Mouse (Mus musculus): ENCODE measurements around the gene Adamtsl4. TPM values are rescaled to one million over a fixed set of nuclear protein-coding genes. Genes with fewer than 3 reads are reported as not detected.
A peak's percentile ranks its signal among the peaks of the same experiment; 100 is the strongest.

The Adamtsl4 gene
- polyA plus RNA-seq, 1 experiment from 2014 or later: 1.3 TPM

DNA sequence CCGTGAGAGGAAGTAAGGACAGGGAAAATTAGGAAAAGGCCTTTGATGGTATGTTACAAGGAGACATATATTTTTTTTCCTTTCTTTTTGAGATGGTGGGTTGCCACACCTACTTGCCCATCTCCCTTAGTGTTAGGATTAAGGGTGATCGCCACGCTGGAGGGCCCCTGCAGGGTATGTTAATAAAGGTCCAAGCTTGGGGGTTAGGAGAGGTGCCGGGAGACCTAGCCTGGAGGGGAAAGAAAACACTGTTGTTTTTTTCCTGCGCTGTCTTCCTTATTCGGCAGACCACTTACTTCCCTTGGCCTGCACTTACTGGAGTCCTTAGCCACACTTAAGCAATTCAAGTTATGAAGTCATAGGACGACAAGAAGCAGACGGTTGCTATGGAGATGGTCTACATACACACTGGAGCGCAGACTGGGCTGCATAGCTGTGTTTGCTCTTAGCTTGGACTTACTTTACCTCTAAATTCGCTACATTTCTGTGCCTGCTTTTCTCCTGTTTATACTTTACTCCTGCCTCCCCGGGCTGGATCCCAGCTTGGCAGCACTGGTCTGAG, 34.2 kb downstream of the Adamtsl4 start:
- 0 out of 2 replicates have a peak, but pooled peaks cover 7% of the 10 kb centered on the region for H3K4me1 ChIP-seq
- 0 out of 2 replicates have a peak overlapping the region, but pooled peaks have one; percentile 4 for H3K27ac ChIP-seq (replicated peaks)
- 17% methylated on average over 11 of the region's 11 CpGs for WGBS
- H3K9ac ChIP-seq (replicated peaks): no peak overlapping the region
- no peak overlapping the region for H3K4me2 ChIP-seq (replicated peaks)
- H3K9me3 ChIP-seq: no peaks in the 10 kb centered on the region
- ATAC-seq (ENCODE audit: low FRiP score, low read depth): no peak
- H3K27me3 ChIP-seq: no peaks in the 10 kb centered on the region
- no peaks in the 10 kb centered on the region for H3K36me3 ChIP-seq
- no peak overlapping the region for H3K4me3 ChIP-seq

DNA sequence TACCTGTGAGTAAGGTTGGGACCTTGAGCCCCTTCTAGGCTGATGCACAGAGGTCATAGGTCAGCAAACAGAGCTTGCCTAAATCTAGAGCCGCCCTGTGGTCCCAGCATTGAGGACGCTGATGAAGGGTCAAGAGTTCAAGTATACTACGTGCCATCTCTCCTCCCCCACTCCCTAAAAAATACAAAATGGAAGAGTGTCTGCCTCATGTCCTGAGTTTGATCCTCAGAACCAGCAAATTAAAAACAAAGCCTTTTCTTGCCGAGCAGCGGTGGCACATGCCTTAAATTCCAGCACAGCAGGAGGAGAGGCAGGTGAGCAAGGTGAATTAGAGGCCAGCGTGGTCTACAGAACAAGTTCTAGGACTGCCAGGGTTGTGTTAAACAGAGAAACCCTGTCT, 34.8 kb downstream of the Adamtsl4 start:
- no peak overlapping the region for H3K4me2 ChIP-seq (replicated peaks)
- H3K36me3 ChIP-seq: no peaks in the 10 kb centered on the region
- H3K4me1 ChIP-seq: 0 out of 2 replicates have a peak, but pooled peaks cover 7% of the 10 kb centered on the region
- no peak for ATAC-seq (ENCODE audit: low FRiP score, low read depth)
- no peaks in the 10 kb centered on the region for H3K27me3 ChIP-seq
- H3K9me3 ChIP-seq: no peaks in the 10 kb centered on the region
- 18% methylated on average over 6 of the region's 6 CpGs for WGBS
- no peak overlapping the region for H3K9ac ChIP-seq (replicated peaks)
- no peak overlapping the region for H3K27ac ChIP-seq (replicated peaks)
- no peak overlapping the region for H3K4me3 ChIP-seq

DNA sequence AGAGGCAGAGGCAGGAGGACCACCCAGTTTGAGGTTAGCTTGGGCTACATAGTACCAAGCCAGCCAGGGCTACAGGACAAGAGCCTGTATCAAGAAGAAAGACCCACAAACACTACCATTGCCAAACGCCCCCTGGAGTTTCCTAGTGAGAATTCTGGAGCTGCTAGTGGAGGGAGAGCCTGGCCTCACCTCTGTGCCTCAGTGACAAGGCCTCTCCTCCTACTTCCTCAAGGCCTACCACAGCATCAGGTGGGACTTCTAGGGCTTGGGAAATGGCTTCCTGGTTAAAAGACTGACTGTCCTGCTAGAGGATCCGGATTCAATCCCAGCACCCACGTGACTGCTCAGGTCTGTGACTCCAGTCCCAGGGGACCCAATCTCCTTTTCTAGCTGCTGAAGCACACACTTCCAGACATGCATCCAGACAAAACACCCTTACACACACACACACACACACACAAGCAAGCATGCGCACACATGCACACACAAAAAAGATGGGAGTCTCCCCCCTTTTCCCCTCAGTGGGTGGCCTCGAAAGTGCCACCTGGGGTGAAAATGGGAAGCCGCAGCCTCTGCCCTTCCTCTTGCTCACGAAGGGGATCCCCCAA, 35.4 kb downstream of the Adamtsl4 start:
- 0 out of 2 replicates have a peak, but pooled peaks cover 7% of the 10 kb centered on the region for H3K4me1 ChIP-seq
- WGBS: 52% methylated on average over 7 of the region's 7 CpGs
- no peaks in the 10 kb centered on the region for H3K36me3 ChIP-seq
- no peaks in the 10 kb centered on the region for H3K27me3 ChIP-seq
- ATAC-seq (ENCODE audit: low FRiP score, low read depth): no peak
- no peak overlapping the region for H3K4me2 ChIP-seq (replicated peaks)
- no peak overlapping the region for H3K27ac ChIP-seq (replicated peaks)
- no peak overlapping the region for H3K9ac ChIP-seq (replicated peaks)
- no peak overlapping the region for H3K4me3 ChIP-seq
- H3K9me3 ChIP-seq: no peaks in the 10 kb centered on the region

DNA sequence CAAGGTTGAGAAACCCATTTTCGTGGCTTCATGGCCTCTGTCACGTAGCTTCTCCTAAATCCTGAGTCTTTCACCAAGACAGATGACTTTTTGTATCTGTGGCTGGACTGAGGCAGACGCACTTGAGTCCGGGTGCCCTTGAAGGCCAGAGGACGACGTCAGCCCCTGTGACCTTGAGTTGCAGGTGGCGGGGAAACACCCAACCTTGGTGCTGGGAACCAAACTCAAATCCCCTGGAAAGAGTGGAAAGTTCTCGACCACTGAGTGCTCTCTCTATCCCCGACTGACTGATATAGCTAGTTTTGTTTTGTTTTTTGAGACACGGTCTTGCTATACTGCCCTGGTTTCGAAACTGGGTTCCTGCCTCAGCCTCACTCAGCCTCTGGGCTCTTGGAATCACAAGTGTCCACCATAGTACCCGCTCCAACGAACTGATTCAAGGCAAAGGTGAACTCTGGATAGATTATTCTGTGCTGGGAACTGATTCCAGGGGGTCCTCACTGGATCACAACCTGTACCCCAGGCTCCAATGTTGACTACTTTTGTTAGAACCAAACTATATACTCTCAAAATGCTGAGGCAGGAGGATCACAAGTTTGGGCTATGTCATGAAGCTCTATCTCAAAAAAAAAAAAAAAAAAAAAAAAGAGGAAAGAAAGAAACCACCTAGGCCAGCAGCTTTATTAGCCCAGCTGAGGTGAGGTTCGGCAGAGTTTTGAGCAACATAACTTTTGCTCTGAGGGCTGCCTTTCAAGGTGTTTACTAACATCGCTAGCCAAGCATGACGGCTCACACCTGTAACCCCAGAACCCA, 36.1 kb downstream of the Adamtsl4 start:
- no peak overlapping the region for H3K4me3 ChIP-seq
- ATAC-seq (ENCODE audit: low FRiP score, low read depth): no peak

DNA sequence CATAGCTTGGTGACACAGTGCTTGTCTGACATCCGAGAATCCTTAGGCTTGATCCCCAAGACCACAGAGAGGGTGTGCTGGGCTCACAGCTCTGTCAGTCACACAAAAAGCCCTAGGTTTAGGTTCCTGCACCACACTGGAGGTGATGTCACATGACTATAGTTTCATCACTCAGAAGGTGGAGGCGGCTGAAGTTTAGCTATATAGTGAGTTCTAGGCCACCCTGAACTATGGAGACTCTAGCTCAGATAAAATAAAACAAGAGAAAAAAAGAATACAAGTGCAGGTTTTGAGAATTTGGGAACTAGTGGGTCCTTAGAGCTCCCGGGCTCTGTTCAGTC, 36.7 kb downstream of the Adamtsl4 start:
- Histone ChIP-seq H3K27ac (replicated peaks) (no peak overlapping the region), H3K4me2 (replicated peaks) (no peak overlapping the region), H3K4me3 (no peak overlapping the region), H3K9ac (replicated peaks) (no peak overlapping the region), H3K27me3 (no peaks in the 10 kb centered on the region), H3K9me3 (no peaks in the 10 kb centered on the region), H3K36me3 (no peaks in the 10 kb centered on the region), H3K4me1 (0 out of 2 replicates have a peak, but pooled peaks cover 7% of the 10 kb centered on the region)
- ATAC-seq (ENCODE audit: low FRiP score, low read depth): no peak
- 96% methylated on average over 3 of the region's 3 CpGs for WGBS

More for the DNA sequence above, 36.1 kb downstream of the Adamtsl4 start:
- Histone ChIP-seq H3K9ac (replicated peaks) (no peak overlapping the region), H3K27ac (replicated peaks) (no peak overlapping the region), H3K9me3 (no peaks in the 10 kb centered on the region), H3K36me3 (no peaks in the 10 kb centered on the region), H3K4me2 (replicated peaks) (no peak overlapping the region), H3K27me3 (no peaks in the 10 kb centered on the region), H3K4me1 (0 out of 2 replicates have a peak, but pooled peaks cover 7% of the 10 kb centered on the region)
- 91% methylated on average over 16 of the region's 16 CpGs for WGBS

DNA sequence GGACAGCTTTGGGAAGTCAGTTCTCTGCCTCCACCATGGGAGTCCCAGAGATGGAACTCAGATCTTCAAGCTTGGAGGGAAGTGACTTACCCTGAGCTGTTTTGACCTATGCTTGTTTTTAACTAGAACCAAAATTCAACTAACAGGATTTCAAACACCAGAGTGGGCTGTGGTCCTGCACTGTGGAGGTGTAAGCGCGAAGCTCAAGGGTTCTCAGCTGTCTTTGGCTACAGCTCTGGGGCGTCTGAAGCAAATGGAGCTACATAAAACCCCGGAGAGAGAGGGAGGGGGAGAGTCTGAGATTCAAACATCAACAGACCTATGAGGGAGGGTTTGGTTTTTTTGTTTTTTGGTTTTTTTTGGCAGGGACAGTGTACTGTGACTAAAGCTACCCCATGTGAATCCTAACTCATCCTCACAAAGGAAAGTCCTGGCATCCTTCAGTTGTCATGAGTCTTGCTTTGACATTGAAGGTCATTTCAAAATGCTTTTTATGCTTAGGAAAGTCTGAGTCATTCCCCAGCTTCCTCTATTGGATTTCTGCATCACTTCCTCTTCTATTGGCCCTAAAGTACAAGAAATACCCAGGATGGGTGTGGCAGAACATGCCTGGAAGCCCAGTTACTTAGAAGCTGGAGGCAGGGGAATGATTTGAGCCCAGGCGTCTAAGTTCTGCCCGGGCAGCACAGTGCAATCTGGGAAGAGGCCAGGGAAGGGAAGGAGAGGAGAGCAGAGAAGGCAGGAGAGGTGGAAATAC, 37.3 kb downstream of the Adamtsl4 start:
- 0 out of 2 replicates have a peak, but pooled peaks cover 7% of the 10 kb centered on the region for H3K4me1 ChIP-seq
- no peaks in the 10 kb centered on the region for H3K9me3 ChIP-seq
- H3K27ac ChIP-seq (replicated peaks): no peak overlapping the region
- no peak overlapping the region for H3K4me2 ChIP-seq (replicated peaks)
- WGBS: 83% methylated on average over 6 of the region's 6 CpGs
- H3K9ac ChIP-seq (replicated peaks): no peak overlapping the region
- H3K4me3 ChIP-seq: no peak overlapping the region
- H3K27me3 ChIP-seq: no peaks in the 10 kb centered on the region
- no peak for ATAC-seq (ENCODE audit: low FRiP score, low read depth)
- H3K36me3 ChIP-seq: no peaks in the 10 kb centered on the region

DNA sequence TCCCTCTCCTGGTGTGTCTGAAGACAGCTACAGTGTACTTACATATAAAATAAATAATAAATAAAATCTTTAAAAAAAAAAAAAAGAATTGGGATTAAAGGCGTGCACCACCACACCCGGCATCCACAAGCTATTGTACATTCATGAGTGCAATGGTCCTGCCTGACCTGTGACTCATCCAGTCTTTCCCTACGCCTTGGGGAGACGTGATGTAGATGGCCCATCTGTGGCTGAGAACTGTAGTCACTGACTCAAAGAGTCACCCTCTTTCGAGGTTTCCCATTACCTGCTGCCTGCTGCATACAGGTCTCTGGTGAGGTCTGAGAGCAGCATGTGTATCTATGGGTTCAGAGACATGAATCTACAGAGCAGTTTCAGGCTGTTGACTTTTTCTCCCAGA, 39.7 kb downstream of the Adamtsl4 start:
- no peaks in the 10 kb centered on the region for H3K36me3 ChIP-seq
- no peaks in the 10 kb centered on the region for H3K27me3 ChIP-seq
- H3K9ac ChIP-seq (replicated peaks): no peak overlapping the region
- H3K4me3 ChIP-seq: no peak overlapping the region
- no peak overlapping the region for H3K4me2 ChIP-seq (replicated peaks)
- H3K9me3 ChIP-seq: no peaks in the 10 kb centered on the region
- WGBS: 92% methylated on average over 5 of the region's 5 CpGs
- 0 out of 2 replicates have a peak, but pooled peaks cover 4% of the 10 kb centered on the region for H3K4me1 ChIP-seq
- no peak overlapping the region for H3K27ac ChIP-seq (replicated peaks)
- ATAC-seq (ENCODE audit: low FRiP score, low read depth): no peak

DNA sequence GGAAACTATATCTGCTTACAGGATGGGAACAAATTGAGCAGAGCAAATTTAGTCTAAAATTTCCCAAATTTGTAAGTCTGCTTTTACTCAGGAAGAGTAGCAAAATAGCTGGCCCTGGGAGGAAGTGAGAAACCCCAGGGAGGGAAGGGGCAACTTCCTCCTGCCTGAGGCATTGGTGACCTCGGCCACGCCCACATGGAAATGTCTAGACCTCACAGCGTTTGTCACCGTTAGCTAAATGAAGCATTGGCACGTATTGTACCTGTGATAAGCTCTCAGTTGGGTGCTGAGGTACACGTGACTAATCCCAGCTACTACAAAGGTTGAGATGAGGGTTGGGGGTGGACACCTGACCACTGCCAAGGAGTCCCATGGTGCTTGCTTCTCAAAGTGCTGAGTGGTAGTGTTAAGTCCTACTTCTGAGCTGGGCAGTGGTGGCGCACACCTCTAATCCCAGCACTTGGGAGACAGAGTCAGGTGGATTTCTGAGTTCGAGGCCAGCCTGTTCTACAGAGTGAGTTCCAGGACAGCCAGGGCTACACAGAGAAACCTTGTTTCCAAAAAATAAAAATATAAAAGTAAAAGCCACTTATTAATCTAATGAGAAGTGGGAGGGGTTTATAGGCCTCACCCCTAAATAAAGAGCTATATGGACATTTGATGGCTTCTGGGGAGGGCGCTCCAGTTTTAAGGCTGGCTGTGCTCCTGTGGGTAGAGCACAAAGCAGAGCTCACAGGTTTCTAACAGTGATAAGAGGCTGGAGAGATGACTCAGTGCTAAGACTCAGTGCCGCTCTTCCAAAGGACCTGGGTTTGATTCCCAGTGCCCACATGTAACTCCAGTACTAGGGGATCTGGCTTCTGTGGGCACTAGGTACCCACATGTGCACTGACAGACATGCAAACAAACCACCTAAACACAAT, 42.1 kb downstream of the Adamtsl4 start:
- ATAC-seq (ENCODE audit: low FRiP score, low read depth): no peak
- H3K9me3 ChIP-seq: no peaks in the 10 kb centered on the region
- no peak overlapping the region for H3K27ac ChIP-seq (replicated peaks)
- peaks cover 4% of the 10 kb centered on the region; the same call in 1 of the 2 replicates for H3K36me3 ChIP-seq
- no peaks in the 10 kb centered on the region for H3K27me3 ChIP-seq
- 70% methylated on average over 10 of the region's 10 CpGs for WGBS
- H3K4me1 ChIP-seq: no peaks in the 10 kb centered on the region
- no peak overlapping the region for H3K9ac ChIP-seq (replicated peaks)
- H3K4me3 ChIP-seq: no peak overlapping the region
- no peak overlapping the region for H3K4me2 ChIP-seq (replicated peaks)

DNA sequence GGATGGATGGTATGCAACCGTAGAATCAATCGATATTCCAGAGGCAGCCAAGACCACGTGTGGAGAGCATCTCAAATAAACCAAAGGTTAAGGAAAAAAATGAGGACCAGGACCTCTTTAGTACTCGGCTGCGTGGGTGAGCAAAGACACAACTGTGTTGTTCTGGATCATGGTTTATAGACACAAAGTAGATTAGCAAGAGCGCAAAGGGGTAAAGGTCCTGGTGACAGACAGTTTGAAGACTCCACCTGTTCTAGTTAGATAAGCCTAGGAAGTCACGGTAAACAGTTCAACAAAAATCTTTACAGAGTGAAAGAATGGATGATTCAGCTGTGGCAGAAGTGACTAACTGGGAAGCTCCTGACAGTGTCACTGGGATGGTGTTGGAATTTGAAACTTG, 44.6 kb downstream of the Adamtsl4 start:
- peaks cover 18% of the 10 kb centered on the region for H3K36me3 ChIP-seq
- no peak overlapping the region for H3K4me3 ChIP-seq
- WGBS: 93% methylated on average over 7 of the region's 7 CpGs
- no peak for ATAC-seq (ENCODE audit: low FRiP score, low read depth)
- no peaks in the 10 kb centered on the region for H3K9me3 ChIP-seq
- no peak overlapping the region for H3K9ac ChIP-seq (replicated peaks)
- no peak overlapping the region for H3K4me2 ChIP-seq (replicated peaks)
- H3K27ac ChIP-seq (replicated peaks): no peak overlapping the region
- H3K27me3 ChIP-seq: no peaks in the 10 kb centered on the region
- H3K4me1 ChIP-seq: no peaks in the 10 kb centered on the region

DNA sequence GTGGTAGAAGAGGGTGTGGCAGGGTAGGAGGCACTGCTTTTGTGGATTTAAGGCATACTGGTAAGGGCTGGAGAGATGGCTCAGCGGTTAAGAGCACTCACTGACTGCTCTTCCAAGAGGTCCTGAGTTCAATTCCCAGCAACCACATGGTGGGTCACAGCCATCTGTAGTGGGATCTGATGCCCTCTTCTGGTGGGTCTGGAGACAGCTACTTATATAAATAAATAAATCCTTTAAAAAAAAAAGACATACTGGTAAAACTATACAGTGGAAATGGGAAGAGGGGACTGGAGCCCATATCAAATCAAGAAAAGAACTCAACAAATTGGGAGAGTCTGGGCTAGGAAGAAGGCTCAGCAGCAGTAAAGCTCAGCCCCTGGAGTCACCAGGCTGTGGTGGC, 48.0 kb downstream of the Adamtsl4 start:
- H3K36me3 ChIP-seq: peaks cover 49% of the 10 kb centered on the region
- no peak for ATAC-seq (ENCODE audit: low FRiP score, low read depth)
- no peak overlapping the region for H3K27ac ChIP-seq (replicated peaks)
- no peak overlapping the region for H3K9ac ChIP-seq (replicated peaks)
- 79% methylated on average over 1 of the region's 1 CpGs for WGBS
- H3K4me3 ChIP-seq: no peak overlapping the region
- H3K4me1 ChIP-seq: no peaks in the 10 kb centered on the region
- H3K27me3 ChIP-seq: no peaks in the 10 kb centered on the region
- H3K9me3 ChIP-seq: no peaks in the 10 kb centered on the region
- H3K4me2 ChIP-seq (replicated peaks): no peak overlapping the region

DNA sequence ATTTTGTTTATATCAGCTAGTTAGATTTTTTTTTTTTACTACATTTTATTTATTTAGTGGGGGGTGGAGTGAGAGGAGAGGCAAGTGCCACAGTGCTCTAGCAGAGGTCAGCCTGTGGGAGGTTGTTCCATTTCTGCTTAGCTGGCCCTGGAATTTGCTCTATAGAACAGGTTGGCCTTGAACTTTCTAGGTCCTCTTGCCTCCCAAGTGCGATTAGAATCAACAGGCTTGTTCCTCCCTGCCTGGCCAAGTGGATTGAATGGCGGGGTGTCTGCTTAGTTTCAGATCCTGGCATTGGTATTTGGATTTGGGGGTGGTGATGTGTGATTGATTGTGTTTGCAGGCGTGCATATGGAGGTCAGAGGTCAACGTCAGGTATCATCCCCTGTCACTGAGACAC, 51.6 kb downstream of the Adamtsl4 start:
- WGBS: 91% methylated on average over 4 of the region's 4 CpGs
- Histone ChIP-seq H3K4me1 (no peaks in the 10 kb centered on the region), H3K4me2 (replicated peaks) (no peak overlapping the region), H3K36me3 (peaks cover 74% of the 10 kb centered on the region), H3K27me3 (no peaks in the 10 kb centered on the region), H3K4me3 (no peak overlapping the region), H3K9ac (replicated peaks) (no peak overlapping the region), H3K9me3 (no peaks in the 10 kb centered on the region), H3K27ac (replicated peaks) (no peak overlapping the region)
- no peak for ATAC-seq (ENCODE audit: low FRiP score, low read depth)
